Mouse (Mus musculus): Measurements from ENCODE around the gene Sugp1.

Gene Sugp1

DNA sequence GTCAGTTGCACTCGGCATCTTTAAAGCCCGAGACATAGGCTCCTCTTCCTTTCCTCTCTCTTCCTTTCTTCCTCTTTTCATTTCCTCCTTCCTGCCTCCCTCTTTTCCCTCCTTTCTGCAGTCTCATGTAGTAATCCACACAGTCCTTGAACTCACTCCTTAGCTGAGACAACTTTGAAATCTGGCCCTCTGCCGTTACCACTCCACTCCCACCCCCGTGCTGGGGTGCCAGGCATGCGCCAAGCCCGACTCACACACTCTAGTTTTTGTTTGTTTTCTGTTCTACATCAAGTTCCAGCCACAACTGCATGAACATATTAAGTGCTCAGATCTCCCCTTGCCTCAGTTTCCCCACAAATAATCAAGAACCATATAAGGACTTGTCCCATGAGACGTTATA, 62.3 kb downstream of the Sugp1 start:
- DNase-seq (ENCODE audit: inconsistent age in 2 of 2, low spot score in 1 of 2), result no peak

DNA sequence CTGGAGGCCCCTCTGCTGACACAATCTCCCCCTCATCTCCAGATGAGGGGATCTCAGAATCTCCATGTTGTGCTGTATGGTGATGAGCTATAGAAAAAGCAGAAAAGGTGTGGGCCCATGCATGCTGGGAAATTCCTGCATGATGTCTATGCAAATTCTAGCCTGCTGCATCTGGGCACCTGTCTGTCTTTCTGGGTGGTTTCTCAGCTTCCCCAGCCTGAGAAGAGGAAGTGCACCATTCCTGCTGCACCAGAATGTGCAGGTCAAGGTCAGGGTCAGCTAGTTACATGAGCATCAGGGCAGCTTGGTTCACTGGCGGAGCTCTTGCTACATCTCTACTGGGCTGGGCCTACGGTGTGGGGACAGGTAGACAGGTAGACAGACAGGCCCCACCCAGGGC, 67.8 kb downstream of the Sugp1 start:
- DNase-seq (ENCODE audit: inconsistent age in 2 of 2, low spot score in 1 of 2), result no peak

DNA sequence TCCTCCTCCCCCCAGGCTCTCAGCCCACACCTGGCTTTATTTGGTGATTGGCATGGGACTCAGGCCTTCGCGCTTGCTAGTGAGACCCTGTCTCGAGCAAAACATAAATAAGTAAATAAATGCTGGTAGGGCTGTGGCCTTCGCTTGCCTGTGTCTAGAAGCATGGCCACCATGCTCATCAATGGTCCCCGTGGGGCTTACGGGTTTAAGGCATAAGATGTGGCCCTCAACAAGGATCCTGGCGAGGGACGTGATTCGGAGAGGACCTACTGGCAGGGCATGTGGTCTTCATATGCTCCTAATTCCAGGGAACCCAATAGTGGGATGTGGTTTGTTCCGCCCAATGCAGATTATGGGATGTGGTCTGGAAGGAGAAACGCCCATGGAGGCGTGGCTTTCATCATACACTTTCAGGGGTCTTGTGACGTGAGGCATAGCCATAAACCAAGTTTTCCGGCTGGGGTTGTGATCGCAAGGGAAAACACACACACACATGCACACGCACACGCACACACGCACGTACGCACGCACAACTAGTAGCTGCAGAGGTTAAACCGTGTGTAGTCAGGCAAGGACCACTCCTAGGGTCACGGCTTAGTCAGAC, 68.7 kb downstream of the Sugp1 start:
- no peak for DNase-seq (ENCODE audit: inconsistent age in 2 of 2, low spot score in 1 of 2)

DNA sequence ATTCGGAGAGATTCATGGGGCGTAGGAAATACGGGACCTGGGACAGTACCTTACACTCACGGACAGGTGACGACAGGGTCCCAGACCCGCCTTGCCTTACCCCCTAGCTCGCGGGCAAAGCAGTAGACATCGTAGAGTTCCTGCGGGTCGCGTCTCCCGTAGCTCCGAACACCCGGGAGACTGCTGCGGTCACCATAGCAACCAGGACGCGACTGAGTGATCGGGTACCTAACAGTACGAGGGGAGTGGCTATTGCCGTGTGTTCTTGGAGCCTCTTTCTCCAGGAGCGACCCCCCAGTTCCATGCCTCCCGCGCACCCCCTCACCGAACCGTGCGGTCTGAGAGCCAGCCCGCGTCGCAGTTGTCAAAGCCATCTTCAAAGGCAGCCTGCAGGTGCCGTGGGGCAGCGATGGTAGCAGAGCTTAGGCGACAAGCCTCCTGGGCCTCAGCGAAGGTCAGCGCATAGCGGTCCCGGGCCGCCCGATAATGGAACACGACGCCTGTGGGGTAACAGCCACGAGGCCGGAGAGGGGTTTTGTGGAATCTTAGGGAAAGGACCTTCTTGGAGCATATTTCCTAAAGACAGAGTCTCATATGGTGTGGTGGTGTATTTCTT, 69.9 kb downstream of the Sugp1 start:
- DNase-seq (ENCODE audit: inconsistent age in 2 of 2, low spot score in 1 of 2), result peak in 1 of 2 experiments; percentile 26

DNA sequence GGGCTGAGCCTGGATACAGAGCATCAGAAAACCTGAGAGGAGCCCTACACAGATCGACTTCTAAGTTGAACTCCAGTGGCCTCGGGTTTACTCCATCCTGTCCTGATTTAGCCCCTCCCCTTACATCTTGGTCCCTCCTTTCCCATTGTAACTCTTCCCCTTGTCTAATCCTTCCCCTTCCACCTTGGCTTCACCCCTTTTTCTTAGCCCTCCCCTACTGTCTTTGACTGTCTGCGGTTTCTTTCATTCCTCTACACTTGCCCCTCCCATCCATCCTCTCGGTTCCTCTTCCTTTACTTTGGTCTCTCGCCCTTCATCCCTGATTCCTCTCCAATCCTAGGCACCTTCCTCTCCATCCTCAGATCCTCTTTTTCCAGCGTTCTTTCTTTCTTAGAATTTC, 71.9 kb downstream of the Sugp1 start:
- no peak for DNase-seq (ENCODE audit: inconsistent age in 2 of 2, low spot score in 1 of 2)

DNA sequence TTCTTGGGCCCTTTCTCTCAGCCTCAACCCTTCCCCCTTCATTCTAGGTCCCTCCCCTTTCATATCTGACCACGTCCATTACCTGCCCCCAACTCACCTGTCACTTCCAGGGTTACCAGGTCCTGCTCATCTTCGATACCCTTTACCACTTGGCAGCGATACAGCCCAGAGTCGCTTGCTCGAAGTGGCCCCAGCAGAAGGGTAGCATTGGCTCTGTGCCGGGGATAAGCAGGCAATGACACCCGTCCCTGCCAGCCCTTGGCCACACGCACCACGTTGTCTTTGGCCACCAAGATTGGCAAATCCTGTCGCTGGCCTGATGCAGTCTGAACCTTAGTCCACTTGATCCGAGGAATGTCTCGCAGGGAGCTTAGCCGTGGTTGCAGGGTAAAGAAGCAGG, 72.3 kb downstream of the Sugp1 start:
- DNase-seq (ENCODE audit: inconsistent age in 2 of 2, low spot score in 1 of 2), result no peak

DNA sequence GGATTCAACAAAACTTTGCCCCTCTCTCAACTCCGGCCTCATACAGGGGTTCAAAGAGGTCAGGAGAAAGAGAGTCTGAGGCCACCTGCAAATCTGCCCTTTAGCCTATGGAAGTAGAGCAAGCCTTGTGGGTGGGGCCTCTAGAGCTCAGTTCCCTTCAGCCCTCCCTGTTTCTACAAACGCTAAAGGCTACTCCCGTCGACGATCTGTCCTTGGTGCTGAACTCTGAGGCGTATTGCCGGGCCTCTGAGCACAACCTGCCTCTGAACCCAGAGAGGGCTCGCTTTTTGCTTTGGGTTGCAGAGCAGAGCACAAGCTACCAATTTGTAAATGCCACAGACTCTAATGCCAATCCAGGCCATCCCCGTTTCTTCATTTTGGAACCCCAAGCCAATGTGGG, 75.0 kb downstream of the Sugp1 start:
- DNase-seq (ENCODE audit: inconsistent age in 2 of 2, low spot score in 1 of 2), result peak in 1 of 2 experiments; percentile 54

DNA sequence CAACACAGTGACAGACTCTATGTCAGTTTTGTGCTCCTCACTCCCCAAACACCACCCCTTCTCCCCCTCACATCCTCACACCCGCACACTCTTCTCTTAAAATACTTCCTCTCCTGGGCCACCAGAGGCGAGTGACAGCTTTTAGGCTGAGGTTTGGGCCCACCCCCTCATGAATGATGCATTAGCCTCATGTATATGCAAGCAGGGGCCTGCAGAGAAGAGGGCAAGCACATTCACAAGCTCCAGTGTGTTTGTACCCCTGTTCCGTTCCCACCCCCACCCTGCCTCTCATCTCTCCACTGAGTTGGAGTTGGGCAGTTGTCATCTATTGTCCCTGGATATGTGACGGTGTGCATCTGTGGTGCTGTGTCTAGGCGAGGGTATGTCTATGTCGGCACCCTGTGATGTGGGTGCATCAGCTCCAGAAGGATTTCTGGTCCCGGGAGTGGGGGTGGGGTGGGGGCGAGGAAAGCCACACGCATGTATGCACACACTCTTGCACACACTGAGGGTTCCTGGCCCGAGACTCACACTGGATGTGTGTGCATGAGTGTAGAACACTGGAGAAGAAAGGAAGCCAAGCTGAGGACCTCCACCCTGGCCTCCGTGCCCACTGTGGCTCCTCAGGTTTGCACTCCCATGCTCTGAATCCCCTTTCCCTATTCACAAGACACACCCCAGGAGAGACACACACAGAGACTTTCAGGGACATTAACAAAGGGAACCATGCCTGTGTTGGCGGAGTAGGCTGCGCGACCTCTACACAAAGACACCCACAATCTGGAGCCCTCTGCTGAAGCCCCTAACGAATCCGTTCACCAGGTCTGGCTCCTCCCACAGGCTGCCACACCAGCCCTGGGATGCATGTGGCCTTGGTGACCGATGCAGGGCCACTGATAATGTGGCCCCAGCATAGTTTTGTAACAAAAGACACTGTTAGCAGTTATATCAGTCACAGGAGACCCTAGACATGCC, 76.4 kb downstream of the Sugp1 start:
- DNase-seq (ENCODE audit: inconsistent age in 2 of 2, low spot score in 1 of 2), result no peak

DNA sequence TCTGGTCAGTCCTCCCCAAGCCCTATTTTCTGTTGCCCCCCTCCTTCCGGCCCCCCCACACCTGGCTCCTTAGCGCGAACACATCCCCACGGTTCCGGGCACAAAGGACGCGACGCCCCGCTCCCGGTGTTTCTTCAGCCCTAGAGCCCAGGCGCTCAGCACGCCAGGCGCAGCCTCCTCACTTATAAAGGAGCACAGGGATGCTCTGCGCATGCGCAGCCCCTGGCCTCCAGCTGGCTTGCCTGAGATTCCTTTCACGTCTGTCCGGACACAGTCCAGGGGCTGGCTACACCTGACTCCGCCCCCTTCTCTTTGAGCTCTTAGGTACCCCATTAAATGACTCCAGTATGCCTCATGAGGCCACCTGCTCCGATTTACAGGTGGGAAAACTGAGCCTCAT, 78.1 kb downstream of the Sugp1 start, which contains the start of gene Ncan:
Ncan (minus strand) TSS at position 207 of the 400 bp plus-strand sequence.
- peak; percentile 52 to 78 for DNase-seq (ENCODE audit: inconsistent age in 2 of 2, low spot score in 1 of 2)

Data from adrenal gland, adult (tissue).